Mouse (Mus musculus) stomach, embryonic 16.5 days (tissue): ENCODE measurements around the gene Etd. TPM values are rescaled to one million over a fixed set of nuclear protein-coding genes. Genes with fewer than 3 reads are reported as not detected.
"Not testable (repeated sequence)": the region's sequence is repeated elsewhere in the genome, so short reads cannot be mapped to it uniquely, and the experiment has no call there.

Experiments used
- ATAC-seq: fragments of 200-750 bp; cut with Nextera tagmentation; 2 replicates; pipeline ENCODE4 v1.8.0; 2017; ENCODE audit warnings: moderate number of reproducible peaks, moderate TSS enrichment; ENCODE audit not compliant: insufficient read depth, low FRiP score
- H3K27ac ChIP-seq: fragments of 300-500 bp; sonication (generic); 2 replicates; pipeline ENCODE4 v1.5.1; 2014; ENCODE audit warnings: low read length
- H3K27me3 ChIP-seq: fragments of 300-500 bp; sonication (generic); 2 replicates; pipeline ENCODE4 v1.6.1; 2014; ENCODE audit warnings: low read length, control low read depth, mixed read lengths; ENCODE audit not compliant: control insufficient read depth, insufficient read depth
- H3K36me3 ChIP-seq: fragments of 300-500 bp; sonication (generic); 2 replicates; pipeline ENCODE4 v1.6.1; 2014; ENCODE audit warnings: low read length; ENCODE audit not compliant: control insufficient read depth, insufficient read depth
- H3K4me1 ChIP-seq: fragments of 300-500 bp; sonication (generic); 2 replicates; pipeline ENCODE4 v1.6.1; 2014; ENCODE audit warnings: low read length, control low read depth, mixed read lengths; ENCODE audit not compliant: control insufficient read depth, insufficient read depth
- H3K4me2 ChIP-seq: fragments of 300-500 bp; sonication (generic); 2 replicates; pipeline ENCODE4 v1.6.1; 2014; ENCODE audit warnings: low read depth, low read length, mixed read lengths
- H3K4me3 ChIP-seq: fragments of 300-500 bp; sonication (generic); replicated peaks from 2 replicates; pipeline ENCODE4 v1.5.1; 2014; ENCODE audit warnings: mild to moderate bottlenecking, low read length
- H3K9ac ChIP-seq: fragments of 300-500 bp; sonication (generic); 2 replicates; pipeline ENCODE4 v1.6.1; 2014; ENCODE audit warnings: low read length
- H3K9me3 ChIP-seq: fragments of 300-500 bp; sonication (generic); replicated peaks from 2 replicates; pipeline ENCODE4 v1.6.1; 2016; ENCODE audit warnings: low read length, control low read depth; ENCODE audit not compliant: control insufficient read depth
- WGBS: fragments of 180-500 bp; shearing (Covaris S2); extraction: QIAGEN DNeasy Blood & Tissue Kit; methylation state at CpG from one replicate; pipeline ENCODE4 v1.1.7; 2014; 5-methylcytosine and 5-hydroxymethylcytosine counted together
- polyA plus RNA-seq: library from polyadenylated mRNA; unstranded; fragments of >200 nt; fragmentation: Nextera tagmentation; extraction: Ambion mirVana; gene quantifications from 2 replicates; pipeline ENCODE4 v1.2.1, GENCODE M21; 2015

The Etd gene
- polyA plus RNA-seq, result not detected in 2 replicates

DNA sequence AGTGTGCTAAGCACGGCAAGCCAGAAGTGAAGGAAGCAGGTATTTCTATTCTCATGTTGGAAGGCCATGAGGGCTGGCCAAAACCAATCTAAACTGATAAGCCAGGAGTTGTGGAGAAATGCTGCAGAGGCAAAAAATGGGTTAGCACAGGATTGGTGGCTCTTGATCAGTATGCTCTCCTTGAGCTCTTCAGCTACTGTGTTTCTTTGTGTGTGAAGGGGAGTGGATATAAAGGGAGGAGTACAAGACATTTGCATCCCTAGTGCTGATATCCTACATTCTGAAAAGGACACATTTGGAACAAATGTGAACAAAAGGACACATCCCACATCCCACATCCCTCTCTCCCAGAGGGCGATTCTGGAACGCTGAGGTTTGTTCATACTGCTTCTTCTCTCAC lies at the start of gene Etd:
Gene Etd (plus strand): TSS at position 301 of the 400 bp plus-strand sequence.
- no peak within 1 kb of the TSS for H3K4me2 ChIP-seq
- no peak for ATAC-seq
- H3K27ac ChIP-seq, result no peak within 1 kb of the TSS
- H3K4me1 ChIP-seq, result no peaks in the 10 kb centered on the region
- no peak within 1 kb of the TSS for H3K9ac ChIP-seq
- no peaks in the 10 kb centered on the region for H3K36me3 ChIP-seq
- no peaks in the 10 kb centered on the region for H3K9me3 ChIP-seq
- no peak within 1 kb of the TSS for H3K4me3 ChIP-seq
- H3K27me3 ChIP-seq, result no peaks in the 10 kb centered on the region
- WGBS, result 76% methylated on average over 3 of the region's 3 CpGs

GRCm38 (mm10) chrX:53386362-53386761 lies 48.4 kb upstream of the Etd start:
- H3K9me3 ChIP-seq, result no peaks in the 10 kb centered on the region
- H3K4me1 ChIP-seq, result no peaks in the 10 kb centered on the region
- no peak for ATAC-seq
- H3K4me3 ChIP-seq, result no peak overlapping the region
- no peaks in the 10 kb centered on the region for H3K27me3 ChIP-seq
- H3K9ac ChIP-seq, result no peak overlapping the region
- H3K4me2 ChIP-seq, result no peak overlapping the region
- no peak overlapping the region for H3K27ac ChIP-seq
- no peaks in the 10 kb centered on the region for H3K36me3 ChIP-seq
- 66% methylated on average over 3 of the region's 3 CpGs for WGBS

GRCm38 (mm10) chrX:53432888-53433287 lies 1.8 kb upstream of the Etd start:
- H3K9me3 ChIP-seq, result no peaks in the 10 kb centered on the region
- H3K4me2 ChIP-seq, result no peak overlapping the region
- H3K27me3 ChIP-seq, result no peaks in the 10 kb centered on the region
- WGBS, result 67% methylated on average over 1 of the region's 1 CpGs
- no peak overlapping the region for H3K27ac ChIP-seq
- ATAC-seq, result no peak
- H3K4me3 ChIP-seq, result no peak overlapping the region
- no peaks in the 10 kb centered on the region for H3K36me3 ChIP-seq
- H3K4me1 ChIP-seq, result no peaks in the 10 kb centered on the region
- no peak overlapping the region for H3K9ac ChIP-seq

- H3K36me3 ChIP-seq, result no peaks in the 10 kb centered on the region
Measured at GRCm38 (mm10) chrX:53459573-53459972, 24.9 kb downstream of the Etd start.

GRCm38 (mm10) chrX:53464194-53464593 lies 29.5 kb downstream of the Etd start:
- not testable (repeated sequence) for H3K9ac ChIP-seq, H3K27me3 ChIP-seq, H3K4me1 ChIP-seq, H3K4me3 ChIP-seq, H3K4me2 ChIP-seq, H3K9me3 ChIP-seq, H3K27ac ChIP-seq, H3K36me3 ChIP-seq, ATAC-seq

More at GRCm38 (mm10) chrX:53459573-53459972, 24.9 kb downstream of the Etd start:
- ATAC-seq, result no peak
- no peak overlapping the region for H3K9ac ChIP-seq
- no peaks in the 10 kb centered on the region for H3K27me3 ChIP-seq
- H3K4me2 ChIP-seq, result no peak overlapping the region
- no peaks in the 10 kb centered on the region for H3K9me3 ChIP-seq
- no peak overlapping the region for H3K4me3 ChIP-seq
- 43% methylated on average over 3 of the region's 3 CpGs for WGBS
- no peak overlapping the region for H3K27ac ChIP-seq
- H3K4me1 ChIP-seq, result no peaks in the 10 kb centered on the region

Other genes starting within 250 kb of the Etd start
- 4.9 and 6.3 TPM in 2 replicates for gene Plac1, start 194.8 kb upstream of the Etd start, polyA plus RNA-seq
- gene Fam122b, start 165.1 kb upstream of the Etd start, polyA plus RNA-seq, result 9.9 and 10.3 TPM in 2 replicates
- not detected in 2 replicates for gene Fam122c, start 161.5 kb upstream of the Etd start, polyA plus RNA-seq
- gene Mospd1, start 64.4 kb upstream of the Etd start, polyA plus RNA-seq, result 36.9 and 40.7 TPM in 2 replicates
- gene Rtl8c, start 173.1 kb downstream of the Etd start, polyA plus RNA-seq, result 33.4 and 39.1 TPM in 2 replicates
- gene Gm14597, start 174.1 kb downstream of the Etd start, polyA plus RNA-seq, result not detected in 2 replicates
- gene Rtl8a, start 208.8 kb downstream of the Etd start, polyA plus RNA-seq, result 44.0 and 44.7 TPM in 2 replicates
- gene Rtl8b, start 235.5 kb downstream of the Etd start, polyA plus RNA-seq, result 30.5 and 35.6 TPM in 2 replicates